Mouse (Mus musculus): ENCODE data around the gene Acads.
"Not testable (repeated sequence)": the region's sequence is repeated elsewhere in the genome, so short reads cannot be mapped to it uniquely, and the experiment has no call there.

The Acads gene

GRCm38 (mm10) chr5:115073306-115073705 lies 45.8 kb downstream of the Acads start:
- DNase-seq (ENCODE audit: low read depth, low spot score), result not testable (repeated sequence)

GRCm38 (mm10) chr5:115072143-115072542 lies 47.0 kb downstream of the Acads start:
- DNase-seq (ENCODE audit: low read depth, low spot score), result no peak

- no peak for DNase-seq (ENCODE audit: low read depth, low spot score)
Observed at GRCm38 (mm10) chr5:115071096-115071901, 47.8 kb downstream of the Acads start.

GRCm38 (mm10) chr5:115070457-115070856 lies 48.7 kb downstream of the Acads start:
- DNase-seq (ENCODE audit: low read depth, low spot score), result no peak

GRCm38 (mm10) chr5:115069611-115070010 lies 49.5 kb downstream of the Acads start:
- no peak for DNase-seq (ENCODE audit: low read depth, low spot score)

- no peak for DNase-seq (ENCODE audit: low read depth, low spot score)
Observed at GRCm38 (mm10) chr5:115068671-115069421, 50.3 kb downstream of the Acads start.

- no peak for DNase-seq (ENCODE audit: low read depth, low spot score)
Observed at GRCm38 (mm10) chr5:115066245-115066644, 52.9 kb downstream of the Acads start.

GRCm38 (mm10) chr5:115063391-115063790 lies 55.8 kb downstream of the Acads start:
- no peak for DNase-seq (ENCODE audit: low read depth, low spot score)

- no peak for DNase-seq (ENCODE audit: low read depth, low spot score)
Observed at GRCm38 (mm10) chr5:115062566-115062965, 56.6 kb downstream of the Acads start.

- no peak for DNase-seq (ENCODE audit: low read depth, low spot score)
Observed at GRCm38 (mm10) chr5:115060977-115061376, 58.2 kb downstream of the Acads start.
